In the genomic region with DNA sequence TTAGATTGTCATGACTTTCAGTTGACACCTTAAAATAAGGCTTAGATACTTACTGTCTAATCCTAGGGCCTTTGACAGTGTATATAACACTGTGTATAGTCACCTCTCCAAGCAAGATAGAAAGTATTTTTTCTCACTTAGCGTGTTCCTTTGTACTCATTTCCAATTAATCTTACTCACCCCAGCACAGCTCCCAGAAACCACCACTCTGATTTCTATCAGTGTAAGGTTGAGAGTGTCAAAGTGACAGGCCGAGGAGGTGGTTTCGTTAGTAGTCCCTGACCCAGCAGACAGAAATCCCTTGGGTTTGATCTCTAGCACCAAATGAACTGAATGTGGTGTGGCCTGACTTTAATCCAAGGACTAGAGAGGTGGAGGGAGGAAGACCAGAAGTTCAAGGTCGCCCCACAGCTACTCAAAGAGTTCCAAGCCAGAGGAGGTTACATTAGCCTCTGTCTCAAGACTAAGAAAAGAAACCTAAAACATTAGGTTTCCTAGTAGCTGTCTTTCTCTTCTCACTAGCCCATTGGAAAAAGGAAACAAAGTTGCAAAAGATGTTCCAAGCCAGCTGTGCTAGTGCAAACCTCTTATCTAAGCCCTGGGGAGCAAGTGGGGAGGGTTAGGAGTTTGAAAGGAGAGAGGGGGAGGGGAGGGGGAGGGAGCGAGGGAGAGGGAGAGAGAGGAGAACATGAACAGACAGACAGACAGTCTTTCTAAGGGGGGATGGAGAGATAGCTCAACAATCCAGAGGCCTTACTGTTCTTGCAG, we compare ENCODE assay signal across 16 mouse cellular contexts. TPM values are rescaled to one million over a fixed set of nuclear protein-coding genes. Genes with fewer than 3 reads are reported as not detected.
DNase-seq lines count a peak whose midpoint lies in the region; ATAC-seq and TF ChIP-seq lines count a peak whose summit lies in the region.
"Had no signal": no experiment of that assay in that cellular context is flagged by ENCODE, and none has a peak within 500 bp of the region (broad histone marks: within the 10 kb centered on the region; RNA-seq: fewer than 3 reads in every experiment).

No protein-coding gene starts in this region.

- H3K4me2 ChIP-seq in CH12.LX (ENCODE audit: insufficient read depth, low read depth, poor library complexity, severe bottlenecking) = peak overlapping the region; percentile 86
- no peak overlapping the region for H3K4me2 ChIP-seq in liver, embryonic 13.5 days
- H3K4me2 ChIP-seq in kidney, embryonic 15.5 days = no peak overlapping the region
- H3K4me2 ChIP-seq: forebrain, embryonic 13.5 days; lung, embryonic 15.5 days had no signal

- peaks cover 4 to 47% of the 10 kb centered on the region in 2 experiments; a peak in 3 of 4 replicates for H3K4me1 ChIP-seq in CH12.LX (ENCODE audit: control insufficient read depth in 1 of 2, insufficient read depth in 2 of 2)
- H3K4me1 ChIP-seq in liver, embryonic 13.5 days (replicated peaks) = peaks cover 24% of the 10 kb centered on the region
- peaks cover 6% of the 10 kb centered on the region for H3K4me1 ChIP-seq in midbrain, embryonic 10.5 days
- no peaks in the 10 kb centered on the region for H3K4me1 ChIP-seq in kidney, embryonic 15.5 days
- H3K4me1 ChIP-seq: forebrain, embryonic 13.5 days; lung, embryonic 15.5 days had no signal

- dilution Hi-C loops in CH12.LX (cut with MboI; ENCODE audit: extremely low pct_ligation_motif_present, extremely low pct_unique_long_range_greater_than_20kb, low sequenced_read_pairs) = no loop called here

- H3K27me3 ChIP-seq in CH12.LX (replicated peaks) = no peaks in the 10 kb centered on the region
- H3K27me3 ChIP-seq in liver, embryonic 13.5 days = no peaks in the 10 kb centered on the region
- no peaks in the 10 kb centered on the region for H3K27me3 ChIP-seq in midbrain, embryonic 10.5 days (ENCODE audit: low read depth, poor library complexity, severe bottlenecking)
- no peaks in the 10 kb centered on the region for H3K27me3 ChIP-seq in kidney, embryonic 15.5 days
- H3K27me3 ChIP-seq: forebrain, embryonic 13.5 days; lung, embryonic 15.5 days had no signal

- peak overlapping the region in 2 of 3 experiments; percentile 25 to 55 for H3K4me3 ChIP-seq in CH12.LX (replicated peaks in 1 of 3; ENCODE audit: low read depth in 2 of 3, low read length in 2 of 3, poor library complexity in 1 of 3)
- H3K4me3 ChIP-seq in liver, embryonic 13.5 days (replicated peaks) = no peak overlapping the region
- no peak overlapping the region for H3K4me3 ChIP-seq in midbrain, embryonic 10.5 days
- H3K4me3 ChIP-seq in kidney, embryonic 15.5 days (replicated peaks) = no peak overlapping the region
- H3K4me3 ChIP-seq: forebrain, embryonic 13.5 days; gastrocnemius, adult 2 months; lung, embryonic 15.5 days had no signal

- H3K79me2 ChIP-seq in CH12.LX (replicated peaks; ENCODE audit: control insufficient read depth, extremely low read depth, insufficient read depth, poor library complexity, severe bottlenecking) = no peaks in the 10 kb centered on the region

- TF ChIP-seq POLR2A in CH12.LX (IDR thresholded peaks at IDR 0.05; ENCODE audit: low read depth, low read length) = no peak

- peaks cover 0 to 23% of the 10 kb centered on the region in 2 experiments for H3K36me3 ChIP-seq in CH12.LX (replicated peaks in 1 of 2; ENCODE audit: control insufficient read depth in 1 of 2, insufficient read depth in 1 of 2, low read length in 1 of 2)
- H3K36me3 ChIP-seq in liver, embryonic 13.5 days = no peaks in the 10 kb centered on the region
- H3K36me3 ChIP-seq in midbrain, embryonic 10.5 days = no peaks in the 10 kb centered on the region
- H3K36me3 ChIP-seq in kidney, embryonic 15.5 days = no peaks in the 10 kb centered on the region
- H3K36me3 ChIP-seq: lung, embryonic 15.5 days had no signal

- in situ Hi-C loops in CH12.LX (cut with MboI; ENCODE audit: low pct_ligation_motif_present, low pct_unique_long_range_greater_than_20kb, low sequenced_read_pairs) = no loop called here

- DNase-seq in adrenal gland, adult (ENCODE audit: inconsistent age in 2 of 2, low spot score in 1 of 2) = peak; percentile 32 to 54
- DNase-seq in adrenal gland, postnatal 10 days = no peak
- DNase-seq in CH12.LX (ENCODE audit: extremely low read depth) = peak; percentile 60
- no peak for DNase-seq in liver, embryonic 13.5 days
- no peak for DNase-seq in midbrain, embryonic 10.5 days (ENCODE audit: low spot score)
- DNase-seq in spleen, adult 18-20 months = no peak
- DNase-seq: cerebellum, adult 18-20 months; gastrocnemius, adult 2 months; heart, postnatal 14 days; left cerebral cortex, postnatal 4 days; right cerebral cortex, adult 18-20 months had no signal

- TF ChIP-seq CTCF in CH12.LX (conservative IDR thresholded peaks at IDR 0.05 in 1 of 2, IDR thresholded peaks at IDR 0.05 in 1 of 2; ENCODE audit: low read depth in 2 of 2, low read length in 2 of 2) = no peak

- peak overlapping the region; percentile 68 for H3K9ac ChIP-seq in CH12.LX (ENCODE audit: insufficient read depth, low read depth)
- no peak overlapping the region for H3K9ac ChIP-seq in liver, embryonic 13.5 days
- no peak overlapping the region for H3K9ac ChIP-seq in kidney, embryonic 15.5 days
- H3K9ac ChIP-seq: forebrain, embryonic 13.5 days; lung, embryonic 15.5 days had no signal

- peak; percentile 25 for ATAC-seq in activated CD4-positive, CD25-positive, alpha-beta regulatory T cell, adult 4 months
- peak; percentile 58 for ATAC-seq in liver, embryonic 13.5 days (ENCODE audit: low read depth)
- ATAC-seq in kidney, embryonic 15.5 days (replicated peaks; ENCODE audit: low FRiP score) = no peak
- ATAC-seq: forebrain, embryonic 13.5 days; hindbrain, postnatal 0 days had no signal

- H3K27ac ChIP-seq in CH12.LX (ENCODE audit: insufficient read depth, low read depth) = peak overlapping the region; percentile 92
- H3K27ac ChIP-seq in liver, embryonic 13.5 days = peak overlapping the region; percentile 5; the same call in 1 of the 2 replicates
- H3K27ac ChIP-seq in midbrain, embryonic 10.5 days (replicated peaks) = no peak overlapping the region
- H3K27ac ChIP-seq in kidney, embryonic 15.5 days = no peak overlapping the region
- H3K27ac ChIP-seq: forebrain, embryonic 13.5 days; gastrocnemius, adult 2 months; hindbrain, postnatal 0 days; lung, embryonic 15.5 days had no signal

- TF ChIP-seq RAD21 in CH12.LX (IDR thresholded peaks at IDR 0.05; ENCODE audit: low read depth, low read length) = no peak

- H3K9me3 ChIP-seq in CH12.LX (replicated peaks; ENCODE audit: low read length) = peaks cover 3% of the 10 kb centered on the region
- no peaks in the 10 kb centered on the region for H3K9me3 ChIP-seq in liver, embryonic 13.5 days (replicated peaks)
- H3K9me3 ChIP-seq in midbrain, embryonic 10.5 days (replicated peaks) = no peaks in the 10 kb centered on the region
- H3K9me3 ChIP-seq in kidney, embryonic 15.5 days (replicated peaks) = no peaks in the 10 kb centered on the region
- H3K9me3 ChIP-seq: forebrain, embryonic 13.5 days; lung, embryonic 15.5 days had no signal

- 0 out of 2 replicates have a peak, but pooled peaks have one; percentile 4 for TF ChIP-seq EP300 in CH12.LX (IDR thresholded peaks at IDR 0.05; ENCODE audit: low read length)

- WGBS in liver, embryonic 13.5 days (ENCODE audit: insufficient replicate concordance) = 22% methylated on average over 5 of the region's 5 CpGs
- WGBS in midbrain, embryonic 10.5 days = 84% methylated on average over 5 of the region's 5 CpGs
- WGBS in kidney, embryonic 15.5 days = 73% methylated on average over 5 of the region's 5 CpGs

TF ChIP-seq in CH12.LX, 34 proteins besides CTCF, POLR2A, EP300 and RAD21:
- 0 out of 2 replicates have a peak, but pooled peaks have one; percentile 28 for TF ChIP-seq KAT2A (IDR thresholded peaks at IDR 0.05; ENCODE audit: insufficient replicate concordance, low read length)
- TF ChIP-seq CHD1 (IDR thresholded peaks at IDR 0.05; ENCODE audit: low read depth, low read length) = peak; percentile 48; the same call in 1 of the 2 replicates
- peak; percentile 78; the same call in 1 of the 2 replicates for TF ChIP-seq MAZ (IDR thresholded peaks at IDR 0.05; ENCODE audit: low read depth, low read length)
- no peak for TF ChIP-seq RCOR1 (conservative IDR thresholded peaks at IDR 0.05; ENCODE audit: low read depth, low read length)
- 0 out of 2 replicates have a peak, but pooled peaks have one; percentile 24 for TF ChIP-seq MEF2A (IDR thresholded peaks at IDR 0.05; ENCODE audit: borderline replicate concordance, low read depth, low read length)
- peak; percentile 2; the same call in 1 of the 2 replicates for TF ChIP-seq TBP (conservative IDR thresholded peaks at IDR 0.05; ENCODE audit: low read depth, low read length)
- TF ChIP-seq NELFE (IDR thresholded peaks at IDR 0.05; ENCODE audit: low read depth, low read length) = 0 out of 2 replicates have a peak, but pooled peaks have one; percentile 27
- no peak for TF ChIP-seq E2F4 (IDR thresholded peaks at IDR 0.05; ENCODE audit: insufficient replicate concordance, low read depth, low read length)
- TF ChIP-seq TCF12 (IDR thresholded peaks at IDR 0.05; ENCODE audit: low read depth, low read length) = no peak; the same call in 1 of the 2 replicates
- no peak; the same call in 1 of the 2 replicates for TF ChIP-seq NRF1 (IDR thresholded peaks at IDR 0.05; ENCODE audit: low read depth, low read length)
- no peak for TF ChIP-seq POLR2AphosphoS2 (IDR thresholded peaks at IDR 0.05; ENCODE audit: low read depth, low read length)

RNA-seq across cellular contexts. Expression of gene Sos1, which starts 21.0 kb away (rescaled TPM):
- total RNA-seq in adrenal gland, postnatal 10 days (2021) = 10 to 100 TPM; 20.1 to 24.1 TPM
- total RNA-seq in CH12.LX (2012; rRNA removed) (4.7 TPM in 2 replicates), CH12.LX (2014; rRNA removed) (3.6 and 4.0 TPM in 2 replicates)
- polyA plus RNA-seq in CH12.LX (2012; ENCODE audit: insufficient read length, low read depth) = 9.5 and 10.7 TPM in 2 replicates
- 1 to 10 TPM; 4.7 to 5.4 TPM for polyA plus RNA-seq in activated CD4-positive, CD25-positive, alpha-beta regulatory T cell, adult 4 months (2017; shearing (Covaris generic))
- polyA plus RNA-seq in liver, embryonic 13.5 days (2015; fragmentation: Nextera tagmentation; extraction: Ambion mirVana) = 1.1 TPM in 2 replicates
- polyA plus RNA-seq in midbrain, embryonic 10.5 days (2016; fragmentation: Nextera tagmentation; extraction: Ambion mirVana) = 3.8 and 4.5 TPM in 2 replicates
- polyA plus RNA-seq in kidney, embryonic 15.5 days (2015; fragmentation: Nextera tagmentation; extraction: Ambion mirVana) = 4.6 TPM in 2 replicates

Comparison
In these comparisons a context has a peak if more than half of its experiments do, and no peak if none do; other contexts are left out.
1. DNase-seq: peak in adrenal gland, adult (2 of 2) and CH12.LX (single experiment); none in adrenal gland, postnatal 10 days (single experiment), liver, embryonic 13.5 days (single experiment), midbrain, embryonic 10.5 days (single experiment) and spleen, adult 18-20 months (0 of 2).
2. H3K27ac ChIP-seq: peak in CH12.LX (single experiment) and liver, embryonic 13.5 days (single experiment); none in midbrain, embryonic 10.5 days (single experiment) and kidney, embryonic 15.5 days (single experiment).
3. H3K4me3 ChIP-seq: peak in CH12.LX (2 of 3); none in liver, embryonic 13.5 days (single experiment), midbrain, embryonic 10.5 days (single experiment) and kidney, embryonic 15.5 days (single experiment).